Mouse (Mus musculus): Measurements from ENCODE around the gene Cdca5. TPM values are rescaled to one million over a fixed set of nuclear protein-coding genes. Genes with fewer than 3 reads are reported as not detected.
A peak's percentile ranks its signal among the peaks of the same experiment; 100 is the strongest.
"Not testable (repeated sequence)": the region's sequence is repeated elsewhere in the genome, so short reads cannot be mapped to it uniquely, and the experiment has no call there.

Gene Cdca5
- polyA plus RNA-seq, 1 experiment, result not detected

GRCm38 (mm10) chr19:6126289-6126688 lies 41.5 kb downstream of the Cdca5 start:
- no peak for TF ChIP-seq POLR2A (IDR thresholded peaks at IDR 0.05; ENCODE audit: insufficient read depth, low read depth, low read length)
- no peak for TF ChIP-seq CTCF (IDR thresholded peaks at IDR 0.05; ENCODE audit: insufficient read depth, low read depth, low read length)
- Histone ChIP-seq H3K4me3 (ENCODE audit: insufficient read depth, low read depth, low read length) (no peak overlapping the region), H3K27ac (ENCODE audit: insufficient read depth, low read depth, low read length) (no peak overlapping the region), H3K4me1 (ENCODE audit: control insufficient read depth, insufficient read depth, low read length) (no peaks in the 10 kb centered on the region)
- 24% methylated on average over 4 of the region's 4 CpGs for WGBS

GRCm38 (mm10) chr19:6126789-6127580 lies 42.2 kb downstream of the Cdca5 start:
- 0 out of 2 replicates have a peak overlapping the region, but pooled peaks have one; percentile 95 for H3K27ac ChIP-seq (ENCODE audit: insufficient read depth, low read depth, low read length)
- H3K4me1 ChIP-seq (ENCODE audit: control insufficient read depth, insufficient read depth, low read length), result no peaks in the 10 kb centered on the region
- peak overlapping the region; percentile 82 for H3K4me3 ChIP-seq (ENCODE audit: insufficient read depth, low read depth, low read length)
- TF ChIP-seq CTCF (IDR thresholded peaks at IDR 0.05; ENCODE audit: insufficient read depth, low read depth, low read length) (no peak), POLR2A (IDR thresholded peaks at IDR 0.05; ENCODE audit: insufficient read depth, low read depth, low read length) (no peak)
- WGBS, result 69% methylated on average over 10 of the region's 10 CpGs

- WGBS, result under 1% methylated on average over 32 of the region's 32 CpGs
- peak within 1 kb of the TSS; percentile 82 for H3K4me3 ChIP-seq (ENCODE audit: insufficient read depth, low read depth, low read length)
- no peak for TF ChIP-seq CTCF (IDR thresholded peaks at IDR 0.05; ENCODE audit: insufficient read depth, low read depth, low read length)
- TF ChIP-seq POLR2A (IDR thresholded peaks at IDR 0.05; ENCODE audit: insufficient read depth, low read depth, low read length), result peak; percentile 49; the same call in 1 of the 2 replicates
- peak within 1 kb of the TSS; percentile 95 for H3K27ac ChIP-seq (ENCODE audit: insufficient read depth, low read depth, low read length)
- H3K4me1 ChIP-seq (ENCODE audit: control insufficient read depth, insufficient read depth, low read length), result no peaks in the 10 kb centered on the region
Measured at GRCm38 (mm10) chr19:6127760-6128341, 43.1 kb downstream of the Cdca5 start, which contains the start of gene Snx15. Gene Snx15, minus strand, starts transcription at chr19:6128304.

- 79% methylated on average over 7 of the region's 7 CpGs for WGBS
- not testable (repeated sequence) for H3K4me3 ChIP-seq (ENCODE audit: insufficient read depth, low read depth, low read length); H3K27ac ChIP-seq (ENCODE audit: insufficient read depth, low read depth, low read length); H3K4me1 ChIP-seq (ENCODE audit: control insufficient read depth, insufficient read depth, low read length)
Measured at GRCm38 (mm10) chr19:6130414-6131128, 45.8 kb downstream of the Cdca5 start.

- Histone ChIP-seq H3K4me1 (ENCODE audit: control insufficient read depth, insufficient read depth, low read length) (no peaks in the 10 kb centered on the region), H3K4me3 (ENCODE audit: insufficient read depth, low read depth, low read length) (no peak overlapping the region), H3K27ac (ENCODE audit: insufficient read depth, low read depth, low read length) (no peak overlapping the region)
- no peak for TF ChIP-seq CTCF (IDR thresholded peaks at IDR 0.05; ENCODE audit: insufficient read depth, low read depth, low read length)
- TF ChIP-seq POLR2A (IDR thresholded peaks at IDR 0.05; ENCODE audit: insufficient read depth, low read depth, low read length), result no peak
- WGBS, result 80% methylated on average over 7 of the region's 7 CpGs
Measured at GRCm38 (mm10) chr19:6132171-6132827, 47.5 kb downstream of the Cdca5 start.

GRCm38 (mm10) chr19:6133197-6133596 lies 48.4 kb downstream of the Cdca5 start:
- H3K4me3 ChIP-seq (ENCODE audit: insufficient read depth, low read depth, low read length); H3K4me1 ChIP-seq (ENCODE audit: control insufficient read depth, insufficient read depth, low read length); H3K27ac ChIP-seq (ENCODE audit: insufficient read depth, low read depth, low read length): not testable (repeated sequence)
- 39% methylated on average over 1 of the region's 1 CpGs for WGBS

- 84% methylated on average over 3 of the region's 3 CpGs for WGBS
- TF ChIP-seq CTCF (IDR thresholded peaks at IDR 0.05; ENCODE audit: insufficient read depth, low read depth, low read length) (no peak), POLR2A (IDR thresholded peaks at IDR 0.05; ENCODE audit: insufficient read depth, low read depth, low read length) (no peak)
Measured at GRCm38 (mm10) chr19:6136397-6136796, 51.6 kb downstream of the Cdca5 start.

GRCm38 (mm10) chr19:6139701-6140100 lies 54.9 kb downstream of the Cdca5 start:
- Histone ChIP-seq H3K27ac (ENCODE audit: insufficient read depth, low read depth, low read length) (no peak overlapping the region), H3K4me1 (ENCODE audit: control insufficient read depth, insufficient read depth, low read length) (peaks cover 11% of the 10 kb centered on the region), H3K4me3 (ENCODE audit: insufficient read depth, low read depth, low read length) (peak overlapping the region; percentile 14; the same call in 1 of the 2 replicates)
- 87% methylated on average over 6 of the region's 6 CpGs for WGBS
- no peak for TF ChIP-seq POLR2A (IDR thresholded peaks at IDR 0.05; ENCODE audit: insufficient read depth, low read depth, low read length)
- no peak for TF ChIP-seq CTCF (IDR thresholded peaks at IDR 0.05; ENCODE audit: insufficient read depth, low read depth, low read length)

More at GRCm38 (mm10) chr19:6136397-6136796, 51.6 kb downstream of the Cdca5 start:
- peaks cover 11% of the 10 kb centered on the region for H3K4me1 ChIP-seq (ENCODE audit: control insufficient read depth, insufficient read depth, low read length)
- no peak overlapping the region for H3K27ac ChIP-seq (ENCODE audit: insufficient read depth, low read depth, low read length)
- no peak overlapping the region for H3K4me3 ChIP-seq (ENCODE audit: insufficient read depth, low read depth, low read length)

- peak overlapping the region; percentile 73 for H3K4me3 ChIP-seq (ENCODE audit: insufficient read depth, low read depth, low read length)
- H3K27ac ChIP-seq (ENCODE audit: insufficient read depth, low read depth, low read length), result peak overlapping the region; percentile 86
- peaks cover 11% of the 10 kb centered on the region for H3K4me1 ChIP-seq (ENCODE audit: control insufficient read depth, insufficient read depth, low read length)
- WGBS, result under 1% methylated on average over 16 of the region's 16 CpGs
- TF ChIP-seq POLR2A (IDR thresholded peaks at IDR 0.05; ENCODE audit: insufficient read depth, low read depth, low read length) (no peak), CTCF (IDR thresholded peaks at IDR 0.05; ENCODE audit: insufficient read depth, low read depth, low read length) (no peak)
Measured at GRCm38 (mm10) chr19:6140374-6140677, 55.5 kb downstream of the Cdca5 start.
